Mouse (Mus musculus): Measurements from ENCODE around the gene Pdcd6ip.

DNA sequence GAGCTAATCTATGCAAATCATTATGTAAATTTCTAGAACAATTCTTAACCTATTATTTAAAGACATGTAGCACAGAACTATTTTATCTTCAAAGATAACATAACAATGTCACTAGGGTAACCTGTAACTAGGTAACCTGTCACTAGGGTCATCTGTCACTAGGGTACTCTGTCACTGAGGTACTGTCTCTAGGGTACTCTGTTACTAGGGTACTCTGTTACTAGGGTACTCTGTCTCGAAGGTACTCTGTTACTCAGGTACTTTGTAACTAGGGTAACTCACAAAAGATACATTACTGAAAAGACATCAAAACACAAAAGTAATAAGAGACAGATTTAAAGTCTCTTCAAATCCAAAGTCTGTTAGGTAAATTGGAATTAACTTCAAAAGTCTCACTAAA is 50.2 kb downstream of the Pdcd6ip start:
- TF ChIP-seq CTCF (IDR thresholded peaks at IDR 0.05; ENCODE audit: low read depth, low read length): no peak
- no peak for TF ChIP-seq TAL1 (conservative IDR thresholded peaks at IDR 0.05; ENCODE audit: low read depth, low read length)
- TF ChIP-seq GATA1 (IDR thresholded peaks at IDR 0.05; ENCODE audit: borderline replicate concordance, low read length): no peak
- TF ChIP-seq GATA2 (IDR thresholded peaks at IDR 0.05; ENCODE audit: borderline replicate concordance, low read depth, low read length): no peak
- TF ChIP-seq POLR2AphosphoS5 (IDR thresholded peaks at IDR 0.05; ENCODE audit: insufficient replicate concordance, low read depth, low read length): no peak
